ENCODE assay signal across 8 mouse cellular contexts in the genomic region with DNA sequence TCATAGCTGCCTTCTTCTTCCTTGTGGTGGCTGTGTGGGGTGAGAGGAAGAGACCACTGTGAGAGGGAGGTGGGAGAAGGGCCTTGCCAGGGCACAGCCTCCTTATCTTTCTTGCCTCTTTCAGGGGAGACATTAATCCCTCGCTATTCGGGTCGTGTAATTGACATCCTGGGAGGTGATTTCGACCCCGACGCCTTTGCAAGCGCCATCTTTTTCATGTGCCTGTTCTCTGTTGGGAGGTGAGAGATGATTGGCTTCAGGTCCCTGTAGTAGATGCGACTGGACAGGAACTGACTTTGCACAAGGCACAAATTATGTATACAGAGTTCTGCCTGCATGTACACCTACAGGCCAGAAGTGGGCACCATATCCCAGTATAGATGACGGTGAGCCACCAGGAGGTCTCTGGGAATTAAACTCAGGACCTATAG. TPM values are rescaled to one million over a fixed set of nuclear protein-coding genes. Genes with fewer than 3 reads are reported as not detected.
DNase-seq lines count a peak whose midpoint lies in the region; ATAC-seq and TF ChIP-seq lines count a peak whose summit lies in the region.

No protein-coding gene starts in this region.

- no peak for ATAC-seq in midbrain, embryonic 11.5 days (ENCODE audit: low FRiP score)
- no peak for ATAC-seq in midbrain, embryonic 15.5 days (replicated peaks)
- ATAC-seq in heart, embryonic 11.5 days (replicated peaks; ENCODE audit: insufficient number of reproducible peaks, low FRiP score, low TSS enrichment) = no peak
- ATAC-seq in neural tube, embryonic 13.5 days (ENCODE audit: low read depth) = no peak

- no peak overlapping the region for H3K4me3 ChIP-seq in midbrain, embryonic 11.5 days (ENCODE audit: low read depth, low read length)
- no peak overlapping the region for H3K4me3 ChIP-seq in midbrain, embryonic 15.5 days
- peak overlapping the region; percentile 91 for H3K4me3 ChIP-seq in bone marrow, adult 2 months (replicated peaks; ENCODE audit: control insufficient read depth, low read depth, low read length)
- H3K4me3 ChIP-seq in heart, embryonic 11.5 days (ENCODE audit: low read depth, low read length) = peak overlapping the region; percentile 81
- H3K4me3 ChIP-seq in neural tube, embryonic 13.5 days = no peak overlapping the region

- peak; percentile 85 for DNase-seq in midbrain, embryonic 11.5 days (ENCODE audit: low spot score, missing footprints)
- peak; percentile 22 for DNase-seq in liver
- DNase-seq in frontal cortex, postnatal 36 days (ENCODE audit: low spot score in 2 of 2) = no peak
- no peak for DNase-seq in gastrocnemius, postnatal 36 days

- peak; percentile 55 for TF ChIP-seq CTCF in bone marrow, adult 2 months (IDR thresholded peaks at IDR 0.05; ENCODE audit: control insufficient read depth, insufficient read depth, low read length)

- no peaks in the 10 kb centered on the region; the same call in 1 of the 2 replicates for H3K9me3 ChIP-seq in midbrain, embryonic 11.5 days (ENCODE audit: control insufficient read depth, low read length)
- no peaks in the 10 kb centered on the region for H3K9me3 ChIP-seq in midbrain, embryonic 15.5 days
- no peaks in the 10 kb centered on the region; the same call in 1 of the 2 replicates for H3K9me3 ChIP-seq in heart, embryonic 11.5 days (replicated peaks; ENCODE audit: control insufficient read depth, low read length)
- no peaks in the 10 kb centered on the region for H3K9me3 ChIP-seq in neural tube, embryonic 13.5 days

- H3K4me2 ChIP-seq in midbrain, embryonic 11.5 days = no peak overlapping the region
- no peak overlapping the region for H3K4me2 ChIP-seq in midbrain, embryonic 15.5 days
- H3K4me2 ChIP-seq in heart, embryonic 11.5 days = peak overlapping the region; percentile 97
- H3K4me2 ChIP-seq in neural tube, embryonic 13.5 days = peak overlapping the region; percentile 85; the same call in 1 of the 2 replicates

- H3K4me1 ChIP-seq in midbrain, embryonic 11.5 days (ENCODE audit: control insufficient read depth, insufficient read depth, low read length) = peaks cover 3% of the 10 kb centered on the region; the same call in 1 of the 2 replicates
- H3K4me1 ChIP-seq in midbrain, embryonic 15.5 days = peaks cover 12% of the 10 kb centered on the region
- H3K4me1 ChIP-seq in bone marrow, adult 2 months (ENCODE audit: control insufficient read depth, insufficient read depth, low read length) = peaks cover 13% of the 10 kb centered on the region; the same call in 1 of the 2 replicates
- H3K4me1 ChIP-seq in heart, embryonic 11.5 days (ENCODE audit: control insufficient read depth, insufficient read depth, low read length) = peaks cover 11% of the 10 kb centered on the region; the same call in 1 of the 2 replicates
- peaks cover 11% of the 10 kb centered on the region for H3K4me1 ChIP-seq in neural tube, embryonic 13.5 days (replicated peaks)

- H3K36me3 ChIP-seq in midbrain, embryonic 11.5 days (ENCODE audit: control insufficient read depth, insufficient read depth, low read length) = no peaks in the 10 kb centered on the region
- H3K36me3 ChIP-seq in midbrain, embryonic 15.5 days (replicated peaks) = no peaks in the 10 kb centered on the region
- no peaks in the 10 kb centered on the region for H3K36me3 ChIP-seq in heart, embryonic 11.5 days (ENCODE audit: control insufficient read depth, insufficient read depth, low read length)
- H3K36me3 ChIP-seq in neural tube, embryonic 13.5 days = no peaks in the 10 kb centered on the region

- 17% methylated on average over 9 of the region's 9 CpGs for WGBS in midbrain, embryonic 11.5 days
- WGBS in midbrain, embryonic 15.5 days = 12% methylated on average over 9 of the region's 9 CpGs
- WGBS in bone marrow, adult 2 months = 3% methylated on average over 9 of the region's 9 CpGs
- WGBS in heart, embryonic 11.5 days (ENCODE audit: insufficient replicate concordance) = 11% methylated on average over 9 of the region's 9 CpGs
- 22% methylated on average over 9 of the region's 9 CpGs for WGBS in neural tube, embryonic 13.5 days

- intact Hi-C loops in gastrocnemius, postnatal 36 days (cut with DNase I) = loop anchor here (2.0 kb wide), 1 partner anchor 35 kb away; no protein-coding TSS in a partner anchor

- TF ChIP-seq POLR2A in bone marrow, adult 2 months (IDR thresholded peaks at IDR 0.05; ENCODE audit: borderline replicate concordance, control insufficient read depth, low read depth, low read length) = no peak

- H3K9ac ChIP-seq in midbrain, embryonic 11.5 days (ENCODE audit: low read length) = no peak overlapping the region
- H3K9ac ChIP-seq in midbrain, embryonic 15.5 days = no peak overlapping the region
- H3K9ac ChIP-seq in heart, embryonic 11.5 days (ENCODE audit: low read depth, low read length) = no peak overlapping the region
- no peak overlapping the region for H3K9ac ChIP-seq in neural tube, embryonic 13.5 days

- H3K27ac ChIP-seq in midbrain, embryonic 11.5 days (ENCODE audit: low read depth, low read length) = no peak overlapping the region
- H3K27ac ChIP-seq in midbrain, embryonic 15.5 days = no peak overlapping the region
- H3K27ac ChIP-seq in bone marrow, adult 2 months (ENCODE audit: control insufficient read depth, insufficient read depth, low read depth, low read length, poor library complexity) = peak overlapping the region; percentile 60
- no peak overlapping the region for H3K27ac ChIP-seq in heart, embryonic 11.5 days (ENCODE audit: low read depth, low read length)
- H3K27ac ChIP-seq in neural tube, embryonic 13.5 days (replicated peaks) = no peak overlapping the region

- peaks cover 21% of the 10 kb centered on the region for H3K27me3 ChIP-seq in midbrain, embryonic 11.5 days (ENCODE audit: control insufficient read depth, insufficient read depth, low read length)
- H3K27me3 ChIP-seq in midbrain, embryonic 15.5 days (replicated peaks) = peaks cover 39% of the 10 kb centered on the region
- peaks cover 44% of the 10 kb centered on the region for H3K27me3 ChIP-seq in heart, embryonic 11.5 days (ENCODE audit: control insufficient read depth, insufficient read depth, low read length)
- peaks cover 78% of the 10 kb centered on the region for H3K27me3 ChIP-seq in neural tube, embryonic 13.5 days

RNA-seq across cellular contexts. Expression of a gene that starts 2.4 kb away (rescaled TPM):
- polyA plus RNA-seq in midbrain, embryonic 11.5 days (2014; fragmentation: Nextera tagmentation; extraction: Ambion mirVana) = 0.27 and 0.63 TPM in 2 replicates
- 1.7 and 2.2 TPM in 2 replicates for polyA plus RNA-seq in midbrain, embryonic 15.5 days (2015; fragmentation: Nextera tagmentation; extraction: Ambion mirVana)
- polyA plus RNA-seq in bone marrow, adult 2 months (2011; ENCODE audit: insufficient read depth, insufficient read length, low replicate concordance, missing spikeins) = 50.7 and 54.8 TPM in 2 replicates
- 0.44 and 1.4 TPM in 2 replicates for polyA plus RNA-seq in heart, embryonic 11.5 days (2014; fragmentation: Nextera tagmentation; extraction: Ambion mirVana)
- 0.95 and 1.5 TPM in 2 replicates for polyA plus RNA-seq in neural tube, embryonic 13.5 days (2015; fragmentation: Nextera tagmentation; extraction: Ambion mirVana)
- 1 to 10 TPM; 4.9 to 6.1 TPM for total RNA-seq in gastrocnemius, postnatal 36 days (2021)

RNA-seq across cellular contexts. Expression of a gene that starts 8.2 kb away (rescaled TPM):
- polyA plus RNA-seq in midbrain, embryonic 11.5 days (2014; fragmentation: Nextera tagmentation; extraction: Ambion mirVana) = 1.8 and 2.1 TPM in 2 replicates
- polyA plus RNA-seq in midbrain, embryonic 15.5 days (2015; fragmentation: Nextera tagmentation; extraction: Ambion mirVana) = 4.1 and 4.2 TPM in 2 replicates
- 35.3 and 68.8 TPM in 2 replicates for polyA plus RNA-seq in bone marrow, adult 2 months (2011; ENCODE audit: insufficient read depth, insufficient read length, low replicate concordance, missing spikeins)
- 1.5 and 2.5 TPM in 2 replicates for polyA plus RNA-seq in heart, embryonic 11.5 days (2014; fragmentation: Nextera tagmentation; extraction: Ambion mirVana)
- 2.6 and 3.5 TPM in 2 replicates for polyA plus RNA-seq in neural tube, embryonic 13.5 days (2015; fragmentation: Nextera tagmentation; extraction: Ambion mirVana)
- total RNA-seq in gastrocnemius, postnatal 36 days (2021) = 1 to 10 TPM; 3.1 to 3.5 TPM

RNA-seq across cellular contexts. Expression of a gene that starts 18.2 kb away (rescaled TPM):
- polyA plus RNA-seq in midbrain, embryonic 11.5 days (2014; fragmentation: Nextera tagmentation; extraction: Ambion mirVana) = 1.0 and 1.3 TPM in 2 replicates
- polyA plus RNA-seq in midbrain, embryonic 15.5 days (2015; fragmentation: Nextera tagmentation; extraction: Ambion mirVana) = 1.5 and 2.0 TPM in 2 replicates
- 111 and 156 TPM in 2 replicates for polyA plus RNA-seq in bone marrow, adult 2 months (2011; ENCODE audit: insufficient read depth, insufficient read length, low replicate concordance, missing spikeins)
- polyA plus RNA-seq in heart, embryonic 11.5 days (2014; fragmentation: Nextera tagmentation; extraction: Ambion mirVana) = 0.42 and 0.59 TPM in 2 replicates
- polyA plus RNA-seq in neural tube, embryonic 13.5 days (2015; fragmentation: Nextera tagmentation; extraction: Ambion mirVana) = 0.98 and 1.2 TPM in 2 replicates
- 1 to 10 TPM; 1.0 to 1.9 TPM for total RNA-seq in gastrocnemius, postnatal 36 days (2021)

RNA-seq across cellular contexts. Expression of a gene that starts 18.4 kb away (rescaled TPM):
- 0.77 and 1.7 TPM in 2 replicates for polyA plus RNA-seq in midbrain, embryonic 11.5 days (2014; fragmentation: Nextera tagmentation; extraction: Ambion mirVana)
- polyA plus RNA-seq in midbrain, embryonic 15.5 days (2015; fragmentation: Nextera tagmentation; extraction: Ambion mirVana) = 2.3 and 3.1 TPM in 2 replicates
- polyA plus RNA-seq in bone marrow, adult 2 months (2011; ENCODE audit: insufficient read depth, insufficient read length, low replicate concordance, missing spikeins) = 34.1 and 55.9 TPM in 2 replicates
- 0.63 and 0.86 TPM in 2 replicates for polyA plus RNA-seq in heart, embryonic 11.5 days (2014; fragmentation: Nextera tagmentation; extraction: Ambion mirVana)
- polyA plus RNA-seq in neural tube, embryonic 13.5 days (2015; fragmentation: Nextera tagmentation; extraction: Ambion mirVana) = 0.60 and 1.4 TPM in 2 replicates
- total RNA-seq in gastrocnemius, postnatal 36 days (2021) = 1 to 10 TPM; 1.6 to 1.8 TPM

RNA-seq across cellular contexts. Expression of a gene that starts 32.9 kb away (rescaled TPM):
- not detected in 2 replicates for polyA plus RNA-seq in midbrain, embryonic 11.5 days (2014; fragmentation: Nextera tagmentation; extraction: Ambion mirVana)
- 0.06 and 0.18 TPM in 2 replicates for polyA plus RNA-seq in midbrain, embryonic 15.5 days (2015; fragmentation: Nextera tagmentation; extraction: Ambion mirVana)
- 30.9 and 72.2 TPM in 2 replicates for polyA plus RNA-seq in bone marrow, adult 2 months (2011; ENCODE audit: insufficient read depth, insufficient read length, low replicate concordance, missing spikeins)
- polyA plus RNA-seq in heart, embryonic 11.5 days (2014; fragmentation: Nextera tagmentation; extraction: Ambion mirVana) = not detected in 2 replicates
- not detected in 2 replicates for polyA plus RNA-seq in neural tube, embryonic 13.5 days (2015; fragmentation: Nextera tagmentation; extraction: Ambion mirVana)
- under 1 TPM in 1 of 2 experiments, not detected in 1; 0.27 TPM for total RNA-seq in gastrocnemius, postnatal 36 days (2021)

Comparison
In these comparisons a context has a peak if more than half of its experiments do, and no peak if none do; other contexts are left out.
1. DNase-seq: peak in midbrain, embryonic 11.5 days (single experiment) and liver (single experiment); none in frontal cortex, postnatal 36 days (0 of 2) and gastrocnemius, postnatal 36 days (0 of 2).
2. H3K4me2 ChIP-seq: peak in heart, embryonic 11.5 days (single experiment) and neural tube, embryonic 13.5 days (single experiment); none in midbrain, embryonic 11.5 days (single experiment) and midbrain, embryonic 15.5 days (single experiment).
3. H3K4me3 ChIP-seq: peak in bone marrow, adult 2 months (single experiment) and heart, embryonic 11.5 days (single experiment); none in midbrain, embryonic 11.5 days (single experiment), midbrain, embryonic 15.5 days (single experiment) and neural tube, embryonic 13.5 days (single experiment).
4. RNA of a gene that starts 2.4 kb away (polyA plus RNA-seq): 50.7 to 54.8 TPM in bone marrow, adult 2 months; 1.7 to 2.2 TPM in midbrain, embryonic 15.5 days, 0.95 to 1.5 TPM in neural tube, embryonic 13.5 days, 0.44 to 1.4 TPM in heart, embryonic 11.5 days and 0.27 to 0.63 TPM in midbrain, embryonic 11.5 days; every median in the first group is over 10 times any median in the second.
5. RNA of a gene that starts 18.2 kb away (polyA plus RNA-seq): 111 to 156 TPM in bone marrow, adult 2 months; 1.5 to 2.0 TPM in midbrain, embryonic 15.5 days, 1.0 to 1.3 TPM in midbrain, embryonic 11.5 days, 0.98 to 1.2 TPM in neural tube, embryonic 13.5 days and 0.42 to 0.59 TPM in heart, embryonic 11.5 days; every median in the first group is over 10 times any median in the second.